Mouse (Mus musculus) bone marrow, adult 2 months (tissue): ENCODE data around the gene Spock1. TPM values are rescaled to one million over a fixed set of nuclear protein-coding genes. Genes with fewer than 3 reads are reported as not detected.

Source experiments
- H3K27ac ChIP-seq: fragments of 200-500 bp; 2 replicates; pipeline ENCODE4 v1.5.1; 2012; ENCODE audit warnings: low read depth, mild to moderate bottlenecking, control low read depth, inconsistent platforms, low read length; ENCODE audit not compliant: control insufficient read depth, poor library complexity, insufficient read depth
- H3K4me1 ChIP-seq: fragments of 200-500 bp; 2 replicates; pipeline ENCODE4 v1.6.1; 2011; ENCODE audit warnings: low read length; ENCODE audit not compliant: control insufficient read depth, insufficient read depth
- H3K4me3 ChIP-seq: fragments of 200-500 bp; replicated peaks from 2 replicates; pipeline ENCODE3; 2011; ENCODE audit warnings: mild to moderate bottlenecking, low read depth, low read length, control low read depth; ENCODE audit not compliant: control insufficient read depth
- CTCF ChIP-seq: fragments of 200-500 bp; IDR thresholded peaks from 2 replicates; pipeline ENCODE4 v1.5.1; 2011; ENCODE audit warnings: low read length, control low read depth; ENCODE audit not compliant: control insufficient read depth, insufficient read depth
- POLR2A ChIP-seq: fragments of 200-500 bp; IDR thresholded peaks from 2 replicates; pipeline ENCODE4 v1.6.1; 2011; ENCODE audit warnings: low read depth, mild to moderate bottlenecking, control low read depth, low read length, borderline replicate concordance; ENCODE audit not compliant: control insufficient read depth
- WGBS: fragments of 180-500 bp; shearing (Covaris S2); methylation state at CpG from one replicate; pipeline ENCODE4 v1.1.7; 2018; 5-methylcytosine and 5-hydroxymethylcytosine counted together
- polyA plus RNA-seq: library from polyadenylated mRNA; stranded (reverse); fragments of >200 nt; gene quantifications from 2 replicates; pipeline ENCODE4 v1.2.4, GENCODE M21; 2011; ENCODE audit warnings: low replicate concordance; ENCODE audit not compliant: missing spikeins, insufficient read depth, insufficient read length

Spock1 gene
- polyA plus RNA-seq, 1 experiment: 0.87 TPM

GRCm38 (mm10) chr13:57671919-57672318 is 236.2 kb downstream of the Spock1 start:
- Histone ChIP-seq H3K4me1 (no peaks in the 10 kb centered on the region), H3K4me3 (no peak overlapping the region), H3K27ac (no peak overlapping the region)
- TF ChIP-seq POLR2A: no peak
- no peak for TF ChIP-seq CTCF
- 83% methylated on average over 9 of the region's 9 CpGs for WGBS

DNA sequence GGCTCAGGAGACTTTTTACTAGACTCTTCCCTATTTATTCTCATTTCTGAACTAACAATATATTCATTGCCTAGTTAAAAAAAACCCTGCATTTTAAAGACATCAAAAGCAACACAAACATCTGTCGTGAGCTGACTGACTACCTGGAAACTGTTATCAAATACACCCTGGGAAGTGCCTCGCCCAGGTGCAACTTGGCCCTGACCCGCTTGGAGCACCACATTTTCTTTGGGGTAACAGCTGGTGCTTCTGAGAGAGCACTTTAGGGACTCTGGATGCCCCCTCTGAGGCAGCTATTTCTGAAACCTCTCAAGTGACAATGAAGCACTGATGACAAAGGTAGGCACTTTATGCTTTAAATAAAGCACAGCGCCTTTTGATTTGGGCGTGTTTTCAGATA is 236.8 kb downstream of the Spock1 start:
- WGBS: 74% methylated on average over 5 of the region's 5 CpGs
- TF ChIP-seq CTCF: no peak
- TF ChIP-seq POLR2A: no peak
- Histone ChIP-seq H3K27ac (no peak overlapping the region), H3K4me1 (no peaks in the 10 kb centered on the region), H3K4me3 (no peak overlapping the region)

DNA sequence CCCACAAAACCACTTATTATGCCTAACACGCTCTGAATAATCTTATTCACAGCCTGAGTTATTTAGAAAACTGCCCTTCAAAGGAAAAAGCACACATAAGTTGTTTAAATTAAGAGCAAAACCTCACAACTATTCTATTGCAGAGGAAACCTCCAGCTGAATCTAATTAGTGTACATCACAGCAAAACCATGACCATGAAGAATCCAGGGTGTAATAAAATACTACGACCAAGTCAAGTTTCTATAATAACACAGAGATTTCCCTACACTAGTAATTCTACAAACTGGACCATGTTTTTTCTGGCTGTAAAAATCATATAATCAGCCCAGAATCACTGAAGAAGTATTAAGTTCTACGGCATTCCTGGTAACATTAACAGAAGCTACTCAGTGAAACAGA is 240.5 kb downstream of the Spock1 start:
- TF ChIP-seq POLR2A (no peak), CTCF (no peak)
- 80% methylated on average over 3 of the region's 3 CpGs for WGBS
- no peak overlapping the region for H3K4me3 ChIP-seq
- no peaks in the 10 kb centered on the region for H3K4me1 ChIP-seq
- no peak overlapping the region for H3K27ac ChIP-seq

DNA sequence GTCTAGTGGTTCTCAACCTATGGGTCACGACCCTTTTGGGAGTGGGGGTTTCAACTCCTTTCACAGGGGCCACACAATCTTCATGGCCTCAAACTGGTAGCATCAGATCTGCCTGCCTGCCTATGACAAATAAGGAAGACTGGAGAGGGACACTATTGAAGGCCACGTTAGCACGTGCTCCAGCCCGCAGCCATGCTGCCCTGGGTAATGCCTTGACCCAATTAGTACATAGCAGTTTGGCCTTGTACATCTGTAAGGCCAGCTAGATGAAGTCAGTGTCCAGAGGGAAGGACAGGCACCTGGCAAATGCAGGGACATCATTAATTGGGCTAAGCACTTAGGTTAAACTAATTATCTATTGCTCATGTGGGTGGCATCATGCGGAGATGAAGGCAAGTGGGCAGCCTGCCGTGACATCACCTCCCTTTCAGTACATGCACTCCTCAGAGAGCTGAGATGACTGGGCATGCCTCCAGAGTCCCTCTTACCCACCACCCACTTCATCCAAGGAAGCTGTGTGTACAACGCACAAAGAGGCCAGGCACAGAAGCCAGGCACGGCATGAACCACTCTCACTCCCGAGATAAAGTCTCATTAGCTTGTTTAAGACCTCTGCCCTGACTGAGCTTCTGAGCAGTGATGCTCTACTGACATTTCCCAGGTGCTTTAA is 241.8 kb downstream of the Spock1 start:
- H3K4me3 ChIP-seq: no peak overlapping the region
- no peak for TF ChIP-seq CTCF
- H3K27ac ChIP-seq: no peak overlapping the region
- H3K4me1 ChIP-seq: no peaks in the 10 kb centered on the region
- WGBS: 62% methylated on average over 9 of the region's 9 CpGs

DNA sequence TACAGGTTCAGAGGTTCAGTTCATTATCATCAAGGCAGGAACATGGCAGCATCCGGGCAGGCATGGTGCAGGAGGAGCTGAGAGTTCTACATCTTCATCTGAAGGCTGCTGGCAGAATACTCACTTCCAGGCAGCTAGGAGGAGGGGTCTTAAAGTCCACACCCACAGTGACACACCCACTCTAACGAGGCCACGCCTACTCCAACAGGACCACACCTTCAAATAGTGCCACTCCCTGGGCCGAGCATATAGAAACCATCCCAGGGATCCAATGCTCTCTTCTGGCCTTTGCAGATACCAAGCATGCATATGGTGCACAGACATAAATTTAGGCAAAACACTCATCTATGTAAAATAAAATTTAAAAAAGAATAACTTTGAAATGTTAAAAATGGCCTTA is 245.6 kb downstream of the Spock1 start:
- Histone ChIP-seq H3K27ac (no peak overlapping the region), H3K4me3 (no peak overlapping the region), H3K4me1 (no peaks in the 10 kb centered on the region)
- 66% methylated on average over 4 of the region's 4 CpGs for WGBS
- no peak for TF ChIP-seq CTCF
- TF ChIP-seq POLR2A: no peak

DNA sequence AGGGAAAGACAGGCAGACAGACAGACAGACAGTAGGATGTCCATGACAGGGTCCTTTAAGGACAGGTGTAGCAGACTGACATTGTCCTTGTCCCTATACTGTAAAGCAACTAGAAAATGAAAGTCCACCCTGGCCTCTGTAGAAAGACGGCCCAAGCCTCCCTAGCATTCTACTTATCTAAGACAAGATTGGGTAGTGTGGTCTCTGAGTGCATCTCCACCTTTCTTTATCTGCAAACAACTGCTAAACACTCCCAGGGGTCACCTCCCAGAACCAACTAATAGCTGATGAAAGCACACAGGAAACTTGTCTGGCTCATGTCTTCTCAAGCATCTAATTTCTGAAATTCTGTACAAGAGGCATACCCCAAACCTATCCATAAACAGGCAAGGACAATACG is 247.6 kb downstream of the Spock1 start:
- no peak overlapping the region for H3K4me3 ChIP-seq
- WGBS: 66% methylated on average over 2 of the region's 2 CpGs
- no peak for TF ChIP-seq POLR2A
- no peak for TF ChIP-seq CTCF
- H3K4me1 ChIP-seq: no peaks in the 10 kb centered on the region
- no peak overlapping the region for H3K27ac ChIP-seq

DNA sequence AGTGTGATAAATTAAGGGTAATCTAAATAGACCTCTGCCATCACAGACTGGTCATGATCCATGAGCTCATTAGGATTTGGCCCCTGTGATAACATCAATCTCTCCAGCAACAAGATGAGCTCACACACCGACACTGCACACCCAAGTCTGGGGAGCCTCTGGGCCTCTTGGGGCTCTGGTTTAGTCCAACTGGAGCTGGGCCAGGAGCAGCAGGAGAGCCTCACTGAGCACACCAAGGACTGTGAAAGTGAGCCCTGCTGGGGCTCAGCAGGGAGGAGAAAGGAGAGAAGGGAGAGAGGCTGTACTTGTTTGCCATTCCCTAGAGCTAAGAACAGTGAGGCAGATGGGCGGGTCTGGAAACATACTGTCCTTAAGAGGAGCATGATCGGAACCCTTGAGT is 248.3 kb downstream of the Spock1 start:
- Histone ChIP-seq H3K4me3 (no peak overlapping the region), H3K27ac (no peak overlapping the region), H3K4me1 (no peaks in the 10 kb centered on the region)
- TF ChIP-seq POLR2A: no peak
- TF ChIP-seq CTCF: no peak
- WGBS: 85% methylated on average over 3 of the region's 3 CpGs

DNA sequence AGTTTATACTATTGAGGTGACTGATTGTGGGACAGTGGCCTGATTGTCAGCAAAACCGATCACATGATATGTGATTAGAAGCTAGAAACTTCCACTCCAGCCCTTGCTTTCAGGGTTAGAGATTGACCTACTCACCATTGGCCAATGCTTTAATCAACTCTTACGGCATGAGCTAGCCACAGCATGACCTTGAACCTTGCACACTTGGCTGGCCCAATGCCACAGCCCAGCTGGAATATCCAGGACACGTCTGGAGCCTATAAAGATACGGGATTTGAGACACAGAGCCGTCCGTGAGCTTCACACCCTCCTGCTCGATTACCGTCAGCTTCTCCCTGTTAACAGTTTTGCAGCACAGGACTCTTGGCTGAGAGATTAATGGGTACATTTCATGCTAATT is 251.5 kb downstream of the Spock1 start:
- no peak overlapping the region for H3K27ac ChIP-seq
- H3K4me3 ChIP-seq: no peak overlapping the region
- no peaks in the 10 kb centered on the region for H3K4me1 ChIP-seq
- 86% methylated on average over 8 of the region's 8 CpGs for WGBS
- TF ChIP-seq POLR2A (no peak), CTCF (no peak)

- no peak for TF ChIP-seq CTCF
- TF ChIP-seq POLR2A: no peak
- Histone ChIP-seq H3K27ac (no peak overlapping the region), H3K4me1 (no peaks in the 10 kb centered on the region; the same call in 1 of the 2 replicates), H3K4me3 (no peak overlapping the region)
- 78% methylated on average over 7 of the region's 7 CpGs for WGBS
These were observed 253.8 kb downstream of the Spock1 start for GRCm38 (mm10) chr13:57654362-57654761.

DNA sequence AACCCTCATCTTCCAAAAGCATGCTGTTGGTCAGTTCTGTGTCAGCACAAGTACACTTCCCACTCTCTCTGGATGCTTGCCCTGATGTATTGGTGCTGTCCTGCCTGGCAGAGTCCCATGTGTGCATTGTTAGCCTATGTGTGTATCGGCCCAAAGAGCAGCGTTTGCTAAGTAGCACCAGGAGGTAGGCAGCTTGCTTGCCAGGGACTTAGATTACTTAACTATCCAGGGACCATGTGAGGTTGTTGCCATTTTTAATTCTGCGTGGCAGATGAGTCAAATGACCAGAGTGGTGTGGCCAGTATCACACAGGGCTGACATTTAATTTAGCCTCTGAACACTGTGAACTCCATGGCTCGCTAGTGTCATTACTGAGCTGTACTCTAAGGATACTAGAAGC is 256.9 kb downstream of the Spock1 start:
- WGBS: 87% methylated on average over 4 of the region's 4 CpGs
- no peak overlapping the region for H3K27ac ChIP-seq
- no peak overlapping the region for H3K4me3 ChIP-seq
- H3K4me1 ChIP-seq: no peaks in the 10 kb centered on the region; the same call in 1 of the 2 replicates
- TF ChIP-seq POLR2A: no peak
- TF ChIP-seq CTCF: no peak
